Mouse (Mus musculus) midbrain, embryonic 15.5 days (tissue): ENCODE measurements around the gene Sipa1l2. TPM values are rescaled to one million over a fixed set of nuclear protein-coding genes. Genes with fewer than 3 reads are reported as not detected.

Experiments used
- ATAC-seq: fragments of 200-750 bp; cut with Nextera tagmentation; replicated peaks from 2 replicates; pipeline ENCODE4 v1.8.0; 2017; ENCODE audit warnings: moderate TSS enrichment
- H3K27ac ChIP-seq: fragments of 300-500 bp; sonication (generic); 2 replicates; pipeline ENCODE4 v1.5.1; 2015; ENCODE audit warnings: mild to moderate bottlenecking, inconsistent platforms
- H3K27me3 ChIP-seq: fragments of 300-500 bp; sonication (generic); replicated peaks from 2 replicates; pipeline ENCODE4 v1.6.1; 2015; ENCODE audit warnings: inconsistent platforms
- H3K36me3 ChIP-seq: fragments of 300-500 bp; sonication (generic); replicated peaks from 2 replicates; pipeline ENCODE4 v1.6.1; 2015; ENCODE audit warnings: inconsistent platforms
- H3K4me1 ChIP-seq: fragments of 300-500 bp; sonication (generic); 2 replicates; pipeline ENCODE4 v1.6.1; 2015; ENCODE audit warnings: inconsistent platforms
- H3K4me2 ChIP-seq: fragments of 300-500 bp; sonication (generic); 2 replicates; pipeline ENCODE4 v1.6.1; 2015; ENCODE audit warnings: inconsistent platforms, mild to moderate bottlenecking, moderate library complexity
- H3K4me3 ChIP-seq: fragments of 300-500 bp; sonication (generic); 2 replicates; pipeline ENCODE4 v1.5.1; 2015; ENCODE audit warnings: mild to moderate bottlenecking, inconsistent platforms
- H3K9ac ChIP-seq: fragments of 300-500 bp; sonication (generic); 2 replicates; pipeline ENCODE4 v1.6.1; 2015; ENCODE audit warnings: mild to moderate bottlenecking, inconsistent platforms
- H3K9me3 ChIP-seq: fragments of 300-500 bp; sonication (generic); 2 replicates; pipeline ENCODE4 v1.6.1; 2016; ENCODE audit warnings: inconsistent platforms
- WGBS: fragments of 180-500 bp; shearing (Covaris S2); methylation state at CpG from one replicate; pipeline ENCODE4 v1.1.7; 2015; ENCODE audit warnings: mixed read lengths; 5-methylcytosine and 5-hydroxymethylcytosine counted together
- polyA plus RNA-seq: library from polyadenylated mRNA; unstranded; fragments of >200 nt; fragmentation: Nextera tagmentation; extraction: Ambion mirVana; gene quantifications from 2 replicates; pipeline ENCODE4 v1.2.1, GENCODE M21; 2015

Gene Sipa1l2
- polyA plus RNA-seq, 1 experiment from 2014 or later: 28.7 TPM

DNA sequence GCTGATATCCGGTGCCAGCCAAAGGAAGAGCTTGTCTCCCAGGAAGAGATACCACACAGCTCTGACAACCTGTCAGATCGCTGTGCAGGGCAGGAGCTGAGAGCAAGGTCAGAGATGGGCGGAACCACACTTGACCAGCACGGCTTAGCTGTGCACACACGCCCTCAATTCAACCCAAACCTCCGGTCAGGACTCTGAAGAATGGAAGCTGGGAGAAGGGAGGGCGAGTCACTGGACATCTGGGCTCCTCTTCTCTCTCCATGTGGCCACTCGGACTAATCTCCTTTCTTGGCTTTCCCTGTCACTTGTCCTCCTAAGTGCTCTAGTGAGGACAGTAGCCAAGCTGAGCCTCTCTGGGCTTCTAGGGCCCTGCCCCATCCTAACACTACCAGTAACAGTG lies 53.9 kb downstream of the Sipa1l2 start:
- Histone ChIP-seq H3K27ac (no peak overlapping the region), H3K4me2 (no peak overlapping the region), H3K27me3 (no peaks in the 10 kb centered on the region), H3K36me3 (no peaks in the 10 kb centered on the region), H3K9ac (no peak overlapping the region), H3K4me3 (no peak overlapping the region), H3K9me3 (no peaks in the 10 kb centered on the region), H3K4me1 (peaks cover 38% of the 10 kb centered on the region)
- ATAC-seq: no peak
- WGBS: 51% methylated on average over 8 of the region's 8 CpGs

DNA sequence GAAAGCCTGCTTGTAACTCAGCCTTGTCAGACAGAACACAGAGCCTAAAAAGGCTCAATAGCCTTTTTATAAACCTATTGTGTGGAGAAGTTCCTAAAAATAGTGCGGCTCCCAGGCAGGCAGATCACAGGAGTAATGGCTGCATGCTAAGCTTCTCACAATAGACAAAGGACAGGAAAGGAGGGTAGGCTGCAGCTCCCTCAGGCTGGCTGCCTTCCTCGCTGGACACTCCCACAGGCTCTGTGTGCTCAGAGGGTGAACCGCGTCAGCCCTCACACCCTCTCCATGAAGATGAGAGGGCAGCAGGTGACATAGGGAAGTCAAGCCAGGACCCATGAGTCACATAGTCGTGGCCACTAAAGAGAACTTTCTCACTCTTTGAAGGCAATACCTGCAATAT lies 55.7 kb downstream of the Sipa1l2 start:
- H3K36me3 ChIP-seq: no peaks in the 10 kb centered on the region
- no peak overlapping the region for H3K4me3 ChIP-seq
- peak overlapping the region; percentile 49 for H3K27ac ChIP-seq
- no peak overlapping the region for H3K4me2 ChIP-seq
- H3K9ac ChIP-seq: no peak overlapping the region
- peaks cover 49% of the 10 kb centered on the region for H3K4me1 ChIP-seq
- H3K27me3 ChIP-seq: no peaks in the 10 kb centered on the region
- no peaks in the 10 kb centered on the region for H3K9me3 ChIP-seq
- 17% methylated on average over 5 of the region's 5 CpGs for WGBS
- 0 out of 2 replicates have a peak, but pooled peaks have one; percentile 40 for ATAC-seq

DNA sequence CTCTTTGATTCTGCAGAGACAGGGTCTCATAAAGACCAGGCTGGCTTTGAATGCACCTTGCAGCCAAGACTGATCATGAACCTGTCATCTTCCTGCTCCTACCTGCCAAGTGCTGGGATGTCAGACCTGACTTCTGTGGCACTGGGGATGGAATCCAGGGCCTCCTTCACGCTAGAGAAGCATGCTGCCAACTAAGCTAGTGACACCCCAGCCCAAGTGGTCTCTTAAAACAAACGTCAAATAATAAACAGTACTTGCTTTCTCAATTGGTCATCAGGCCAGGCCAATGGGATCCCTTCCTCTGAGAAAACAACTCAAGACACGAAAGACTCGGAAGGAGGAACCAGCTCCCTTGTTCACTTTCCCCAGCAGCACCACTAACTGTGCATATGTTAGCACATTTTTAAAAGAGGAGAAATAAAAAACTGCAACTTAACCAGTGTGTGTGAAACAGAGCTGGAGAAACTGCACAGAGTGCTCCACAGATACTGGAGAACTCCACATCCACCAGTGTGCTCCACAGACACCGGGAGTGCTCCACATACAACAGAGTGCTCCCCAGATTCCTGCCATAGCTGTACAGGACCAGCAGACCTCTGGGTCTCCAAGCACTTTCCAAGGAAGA lies 56.3 kb downstream of the Sipa1l2 start:
- Histone ChIP-seq H3K4me2 (no peak overlapping the region), H3K4me3 (no peak overlapping the region), H3K9me3 (no peaks in the 10 kb centered on the region), H3K4me1 (peaks cover 46% of the 10 kb centered on the region), H3K27me3 (no peaks in the 10 kb centered on the region), H3K36me3 (no peaks in the 10 kb centered on the region), H3K27ac (peak overlapping the region; percentile 49), H3K9ac (no peak overlapping the region)
- WGBS: 57% methylated on average over 5 of the region's 5 CpGs
- ATAC-seq: no peak

DNA sequence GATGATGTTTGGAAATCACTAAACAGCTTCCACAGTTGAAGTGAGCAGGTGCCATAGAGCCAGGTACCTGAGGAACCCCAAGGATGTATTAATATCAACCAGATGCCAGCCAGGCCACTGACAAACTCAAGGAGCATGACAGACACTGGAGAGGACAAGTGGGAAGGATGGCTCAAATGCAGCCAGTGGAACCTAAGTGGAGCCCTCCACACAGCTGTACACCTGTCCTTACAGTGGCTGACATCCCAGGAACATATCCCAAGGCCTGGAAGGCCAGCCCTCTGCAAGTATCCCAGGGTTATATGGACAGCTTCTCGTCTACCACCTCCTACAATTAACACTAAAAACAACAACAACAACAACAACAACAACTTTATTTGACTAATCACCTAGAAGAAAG lies 57.0 kb downstream of the Sipa1l2 start:
- Histone ChIP-seq H3K4me1 (peaks cover 46% of the 10 kb centered on the region), H3K9ac (no peak overlapping the region), H3K27me3 (no peaks in the 10 kb centered on the region), H3K36me3 (no peaks in the 10 kb centered on the region), H3K4me2 (no peak overlapping the region), H3K4me3 (no peak overlapping the region), H3K9me3 (no peaks in the 10 kb centered on the region), H3K27ac (no peak overlapping the region)
- WGBS: 90% methylated on average over 1 of the region's 1 CpGs
- no peak for ATAC-seq

DNA sequence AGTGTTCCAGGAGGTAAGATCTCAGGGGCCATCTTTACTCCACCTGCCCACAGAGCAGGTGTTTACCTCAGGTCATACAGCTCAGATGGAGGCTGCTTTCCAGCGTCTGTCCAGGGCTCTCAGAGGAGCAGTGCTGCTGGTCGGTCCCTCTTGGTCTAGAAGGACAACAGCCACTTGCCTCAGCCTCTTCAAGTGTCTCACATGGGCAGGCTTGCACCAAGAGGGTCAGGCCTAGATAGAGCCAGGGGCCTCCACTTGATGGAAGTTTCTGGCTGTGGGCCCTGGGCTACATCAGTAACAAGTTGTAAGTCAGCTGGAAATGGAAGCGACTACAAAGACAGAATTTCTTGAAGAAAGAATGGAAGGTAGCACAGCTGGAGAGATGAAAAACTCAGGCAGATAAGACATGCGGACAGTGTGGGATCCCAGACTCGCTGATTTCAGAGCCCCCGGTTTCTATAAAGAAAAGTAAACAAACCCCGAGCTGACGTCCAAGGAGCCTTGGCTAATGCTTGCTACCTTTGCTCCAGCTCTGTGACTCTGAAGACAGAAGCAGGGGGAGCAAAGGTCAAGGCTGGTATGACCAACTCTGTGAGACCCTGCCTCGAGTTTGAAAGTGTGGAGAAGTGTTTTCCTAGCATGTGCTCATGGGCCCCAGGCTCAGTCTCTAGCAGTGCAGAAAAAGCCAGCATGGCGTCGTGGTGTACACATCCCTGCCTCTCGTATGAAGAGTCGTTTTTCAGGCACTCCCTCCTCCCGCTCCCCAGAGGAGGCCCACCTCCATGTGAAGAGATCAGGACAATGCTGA lies 58.5 kb downstream of the Sipa1l2 start:
- Histone ChIP-seq H3K4me2 (no peak overlapping the region), H3K9ac (no peak overlapping the region), H3K27ac (no peak overlapping the region), H3K27me3 (no peaks in the 10 kb centered on the region), H3K9me3 (no peaks in the 10 kb centered on the region), H3K4me1 (peaks cover 52% of the 10 kb centered on the region), H3K36me3 (no peaks in the 10 kb centered on the region), H3K4me3 (no peak overlapping the region)
- ATAC-seq: no peak
- WGBS: 72% methylated on average over 14 of the region's 14 CpGs

- peak; percentile 19; the same call in 1 of the 2 replicates for ATAC-seq
- no peaks in the 10 kb centered on the region for H3K27me3 ChIP-seq
- peak overlapping the region; percentile 43 for H3K27ac ChIP-seq
- H3K4me3 ChIP-seq: no peak overlapping the region
- WGBS: 24% methylated on average over 4 of the region's 4 CpGs
- H3K4me2 ChIP-seq: no peak overlapping the region
- H3K9me3 ChIP-seq: no peaks in the 10 kb centered on the region
- no peak overlapping the region for H3K9ac ChIP-seq
- H3K4me1 ChIP-seq: peaks cover 64% of the 10 kb centered on the region
- H3K36me3 ChIP-seq: no peaks in the 10 kb centered on the region
Measured at GRCm38 (mm10) chr8:125509776-125510175, 59.8 kb downstream of the Sipa1l2 start.

DNA sequence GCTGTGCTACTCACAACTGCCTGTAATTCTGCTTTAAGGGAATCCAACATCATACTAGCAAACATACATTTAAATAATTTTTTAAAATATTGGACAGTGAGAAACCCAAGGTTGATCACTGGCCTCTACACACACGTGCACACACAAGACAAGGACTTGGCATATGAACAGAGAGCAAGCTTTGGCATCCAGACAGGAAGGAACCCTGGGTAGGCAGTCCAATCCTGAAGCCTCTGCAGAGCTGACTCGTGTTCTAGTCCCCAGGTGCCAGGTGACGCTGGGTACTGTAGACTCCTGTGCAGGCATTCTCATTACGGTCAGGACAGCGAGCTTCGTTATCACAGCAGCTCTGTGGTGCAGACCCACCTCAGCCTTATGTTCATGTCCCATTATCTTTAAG lies 60.4 kb downstream of the Sipa1l2 start:
- Histone ChIP-seq H3K4me3 (no peak overlapping the region), H3K27me3 (no peaks in the 10 kb centered on the region), H3K4me2 (no peak overlapping the region), H3K9me3 (no peaks in the 10 kb centered on the region), H3K4me1 (peaks cover 65% of the 10 kb centered on the region), H3K27ac (peak overlapping the region; percentile 32; the same call in 1 of the 2 replicates), H3K9ac (no peak overlapping the region), H3K36me3 (no peaks in the 10 kb centered on the region)
- ATAC-seq: peak; percentile 31; the same call in 1 of the 2 replicates
- WGBS: 46% methylated on average over 6 of the region's 6 CpGs

DNA sequence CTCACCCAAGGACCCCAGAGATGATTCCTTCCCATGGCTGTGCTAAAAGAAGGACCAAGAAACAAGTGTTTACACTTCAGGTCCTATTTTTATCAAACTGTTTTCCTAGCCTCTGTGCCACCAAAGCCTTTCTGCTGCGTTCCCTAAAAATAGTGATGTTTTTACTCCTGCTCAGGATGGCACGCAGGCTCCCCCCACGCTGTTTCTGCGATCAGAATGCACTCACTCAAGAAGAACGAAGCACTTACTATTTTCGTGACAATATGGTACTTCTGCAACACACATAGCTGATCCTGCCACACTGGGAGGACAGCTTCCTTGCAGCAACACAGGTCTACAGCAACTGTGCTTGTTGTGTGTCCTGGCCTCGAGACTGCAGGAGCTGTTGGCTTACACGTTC lies 62.3 kb downstream of the Sipa1l2 start:
- no peak for ATAC-seq
- Histone ChIP-seq H3K36me3 (no peaks in the 10 kb centered on the region), H3K4me1 (peaks cover 55% of the 10 kb centered on the region), H3K4me3 (no peak overlapping the region), H3K9ac (no peak overlapping the region), H3K27ac (no peak overlapping the region), H3K9me3 (no peaks in the 10 kb centered on the region), H3K4me2 (no peak overlapping the region), H3K27me3 (no peaks in the 10 kb centered on the region)
- 78% methylated on average over 8 of the region's 8 CpGs for WGBS

DNA sequence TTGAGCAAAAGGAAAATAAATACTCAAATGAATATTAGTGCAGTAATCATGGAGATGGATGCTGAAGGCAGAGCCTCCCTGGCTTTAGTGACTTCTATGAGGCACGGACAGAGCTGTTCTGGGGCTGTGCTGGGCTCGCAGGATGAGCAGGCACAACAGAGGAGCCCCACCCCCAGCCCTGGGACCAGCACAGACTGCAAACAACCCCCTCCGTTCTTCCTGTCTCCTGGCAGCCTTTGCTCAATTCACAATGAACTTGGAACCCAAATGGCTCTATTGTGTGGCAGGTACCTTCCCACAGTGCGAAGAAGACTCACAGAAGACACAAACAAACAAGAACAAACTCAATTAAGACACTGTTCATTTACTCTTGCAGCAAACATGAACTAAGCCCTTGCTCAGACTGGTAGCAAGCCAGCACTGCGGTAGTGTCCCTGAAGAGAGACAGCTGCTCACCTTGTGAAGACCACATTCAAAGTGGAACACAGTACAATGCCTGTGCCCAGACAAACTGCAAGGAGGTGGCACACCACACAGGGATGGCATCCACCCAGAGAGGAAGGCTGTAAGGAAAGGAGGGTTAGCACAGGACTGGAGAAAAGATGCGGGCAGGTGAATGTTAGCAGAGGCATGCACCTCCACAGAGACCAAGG lies 64.9 kb downstream of the Sipa1l2 start:
- Histone ChIP-seq H3K27me3 (no peaks in the 10 kb centered on the region), H3K27ac (0 out of 2 replicates have a peak overlapping the region, but pooled peaks have one; percentile 13), H3K36me3 (no peaks in the 10 kb centered on the region), H3K9me3 (no peaks in the 10 kb centered on the region), H3K4me3 (no peak overlapping the region), H3K4me1 (peaks cover 53% of the 10 kb centered on the region), H3K4me2 (no peak overlapping the region), H3K9ac (no peak overlapping the region)
- WGBS: 29% methylated on average over 6 of the region's 6 CpGs
- 0 out of 2 replicates have a peak, but pooled peaks have one; percentile 52 for ATAC-seq

GRCm38 (mm10) chr8:125503808-125504207 lies 65.8 kb downstream of the Sipa1l2 start:
- H3K9ac ChIP-seq: no peak overlapping the region
- 86% methylated on average over 8 of the region's 8 CpGs for WGBS
- no peak overlapping the region for H3K4me2 ChIP-seq
- H3K27ac ChIP-seq: no peak overlapping the region
- peaks cover 53% of the 10 kb centered on the region for H3K4me1 ChIP-seq
- no peaks in the 10 kb centered on the region for H3K36me3 ChIP-seq
- H3K9me3 ChIP-seq: no peaks in the 10 kb centered on the region
- H3K27me3 ChIP-seq: no peaks in the 10 kb centered on the region
- ATAC-seq: no peak
- H3K4me3 ChIP-seq: no peak overlapping the region

DNA sequence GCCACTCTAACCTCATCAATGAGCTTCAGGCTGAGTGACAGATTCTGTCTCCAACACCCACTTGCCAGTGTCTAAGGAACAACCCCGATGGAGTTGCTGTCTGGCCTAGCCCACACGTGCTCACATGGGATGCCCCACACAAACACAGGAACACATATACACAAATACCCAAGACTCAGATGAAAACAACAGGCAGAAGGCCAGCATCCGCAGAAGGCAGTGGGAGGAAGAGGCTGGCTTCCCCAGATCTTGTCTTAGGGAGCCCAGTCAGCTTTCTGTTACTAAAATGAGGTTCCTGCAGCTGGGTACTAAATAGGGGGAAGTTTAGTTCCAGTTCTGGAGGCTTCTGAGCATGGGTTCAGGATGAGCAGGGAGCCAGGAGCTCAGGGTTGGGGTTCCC lies 66.8 kb downstream of the Sipa1l2 start:
- no peak overlapping the region for H3K4me3 ChIP-seq
- no peaks in the 10 kb centered on the region for H3K27me3 ChIP-seq
- 79% methylated on average over 3 of the region's 3 CpGs for WGBS
- no peak overlapping the region for H3K9ac ChIP-seq
- no peak for ATAC-seq
- peaks cover 59% of the 10 kb centered on the region for H3K4me1 ChIP-seq
- H3K27ac ChIP-seq: no peak overlapping the region
- H3K4me2 ChIP-seq: no peak overlapping the region
- no peaks in the 10 kb centered on the region for H3K36me3 ChIP-seq
- no peaks in the 10 kb centered on the region for H3K9me3 ChIP-seq

DNA sequence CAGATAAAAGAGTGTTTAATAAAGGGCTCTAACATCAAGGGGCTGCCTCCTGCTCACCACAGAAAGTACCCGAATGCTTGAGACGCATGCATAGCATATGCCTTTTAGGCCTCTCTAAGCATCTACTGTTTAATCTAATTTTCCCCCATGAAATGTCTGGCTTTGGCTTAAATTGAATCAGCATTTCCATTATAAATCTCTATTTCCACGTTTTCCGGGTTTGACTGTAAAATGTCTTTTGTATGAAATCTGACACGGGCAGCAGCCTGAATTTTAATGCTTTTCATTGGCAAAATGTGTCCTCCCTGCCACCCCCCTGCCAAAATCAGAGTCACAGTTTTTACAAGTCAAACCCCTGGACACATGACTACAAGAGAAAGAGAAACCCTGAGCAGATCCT lies 69.6 kb downstream of the Sipa1l2 start:
- 31% methylated on average over 5 of the region's 5 CpGs for whole genome bisulfite sequencing

More for the DNA sequence above, 69.6 kb downstream of the Sipa1l2 start:
- no peak for ATAC-seq
- Histone ChIP-seq H3K9ac (no peak overlapping the region), H3K4me1 (peaks cover 43% of the 10 kb centered on the region), H3K4me3 (no peak overlapping the region), H3K27me3 (no peaks in the 10 kb centered on the region), H3K4me2 (no peak overlapping the region), H3K9me3 (no peaks in the 10 kb centered on the region), H3K27ac (peak overlapping the region; percentile 43; the same call in 1 of the 2 replicates), H3K36me3 (no peaks in the 10 kb centered on the region)
